Mouse (Mus musculus): ENCODE data around the gene Scfd1. TPM values are rescaled to one million over a fixed set of nuclear protein-coding genes. Genes with fewer than 3 reads are reported as not detected.
A peak's percentile ranks its signal among the peaks of the same experiment; 100 is the strongest.

Gene Scfd1
- 75.1 and 80.7 TPM in 2 replicates for polyA plus RNA-seq (2016; fragmentation: Nextera tagmentation; extraction: Ambion mirVana)

DNA sequence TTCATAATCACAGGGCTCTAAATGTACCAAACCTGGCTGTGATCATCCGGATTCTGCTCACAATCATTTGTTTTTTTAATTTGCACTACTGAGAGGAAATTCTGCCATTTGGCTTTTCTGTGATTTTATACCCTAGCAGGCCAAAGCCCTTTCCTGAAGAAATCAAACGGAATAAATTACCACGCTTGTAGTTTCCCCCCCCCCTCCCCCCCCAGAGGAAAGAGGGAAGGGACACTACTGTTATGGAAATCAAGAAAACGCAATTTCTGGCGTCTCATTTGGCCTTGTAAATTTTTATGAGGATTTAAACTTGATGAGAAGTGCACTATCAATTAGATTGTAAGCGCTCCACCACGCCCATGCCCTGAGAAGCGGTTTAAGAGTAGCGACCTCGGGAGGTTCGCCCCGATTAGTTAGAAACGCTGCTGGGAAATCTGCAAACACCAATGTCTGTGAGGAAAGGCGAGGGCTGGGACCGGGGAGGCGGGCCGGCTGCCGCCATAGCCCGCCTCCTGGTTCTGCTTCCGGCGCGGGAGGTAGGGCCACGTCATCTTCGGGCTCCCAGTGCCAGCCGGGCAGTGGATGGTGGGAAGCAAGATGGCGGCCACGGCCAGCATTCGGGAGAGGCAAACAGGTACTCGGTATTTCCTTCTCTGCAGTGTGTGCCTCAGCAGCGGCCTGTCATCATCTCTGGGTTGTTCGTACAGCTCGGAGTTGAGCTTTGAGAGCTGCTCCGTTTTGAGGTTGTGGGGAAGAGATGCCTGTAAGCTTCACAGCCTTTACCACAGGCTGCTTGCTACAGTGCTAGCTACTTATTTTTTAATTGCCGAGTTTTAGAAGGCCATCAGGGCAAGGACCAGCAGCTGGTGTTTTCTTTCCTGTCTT, at the start of gene Scfd1:
Gene Scfd1, plus strand, starts transcription at position 508 of the 885 bp plus-strand sequence.
- Histone ChIP-seq H3K36me3 (peaks cover 22% of the 10 kb centered on the region; the same call in 1 of the 2 replicates), H3K9me3 (replicated peaks) (no peaks in the 10 kb centered on the region), H3K9ac (peak within 1 kb of the TSS; percentile 75), H3K4me1 (0 out of 2 replicates have a peak, but pooled peaks cover 2% of the 10 kb centered on the region), H3K4me3 (peak within 1 kb of the TSS; percentile 66), H3K27me3 (no peaks in the 10 kb centered on the region), H3K4me2 (replicated peaks) (peak within 1 kb of the TSS; percentile 65), H3K27ac (peak within 1 kb of the TSS; percentile 83)
- WGBS, result 1% methylated on average over 34 of the region's 34 CpGs
- peak; percentile 100 for ATAC-seq (ENCODE audit: low FRiP score)

DNA sequence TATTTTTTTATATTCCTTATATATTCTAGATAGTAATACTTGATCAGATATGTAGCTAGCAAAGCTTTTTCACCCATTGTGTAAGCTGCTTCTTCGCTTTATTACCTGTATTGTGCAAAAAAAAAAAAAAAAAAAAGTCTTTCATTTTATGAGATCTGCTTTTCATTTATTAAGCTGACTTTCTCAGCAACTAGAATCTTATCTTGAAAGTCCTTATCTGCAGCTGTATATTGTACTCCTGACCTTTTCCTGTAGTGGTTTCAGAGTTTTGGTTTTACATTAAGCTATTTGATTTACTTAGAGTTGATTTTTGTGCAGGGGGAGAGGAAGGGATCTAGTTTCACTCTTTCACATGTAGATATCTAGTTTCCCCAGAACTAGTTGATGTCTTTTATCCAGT, 40.3 kb upstream of the Scfd1 start:
- H3K36me3 ChIP-seq, result no peaks in the 10 kb centered on the region
- no peak overlapping the region for H3K4me2 ChIP-seq (replicated peaks)
- no peak overlapping the region for H3K9ac ChIP-seq
- H3K4me1 ChIP-seq, result no peaks in the 10 kb centered on the region
- no peak for ATAC-seq (ENCODE audit: low FRiP score)
- no peak overlapping the region for H3K4me3 ChIP-seq
- H3K27ac ChIP-seq, result no peak overlapping the region
- 89% methylated on average over 1 of the region's 1 CpGs for WGBS
- H3K27me3 ChIP-seq, result no peaks in the 10 kb centered on the region
- H3K9me3 ChIP-seq (replicated peaks), result no peaks in the 10 kb centered on the region

DNA sequence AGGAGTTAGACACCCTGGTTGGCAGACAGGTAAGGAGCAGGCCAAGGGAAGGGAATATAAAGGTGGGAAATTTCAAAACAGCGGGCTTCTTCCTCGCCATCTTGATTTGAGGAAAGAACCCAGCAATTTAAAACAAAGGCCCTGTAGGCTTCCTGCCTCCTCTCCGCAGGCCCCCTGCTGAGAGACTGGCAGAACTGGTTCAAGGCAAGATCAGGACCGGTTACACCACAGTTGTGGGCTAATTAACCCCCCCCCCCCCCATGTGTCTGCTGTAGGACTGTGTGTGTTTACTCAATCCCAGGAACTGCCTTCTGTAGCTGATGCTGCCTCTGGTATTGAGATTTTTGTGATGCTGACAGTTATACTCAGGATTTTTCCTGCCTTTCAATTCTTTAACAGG, 31.2 kb upstream of the Scfd1 start:
- no peaks in the 10 kb centered on the region for H3K9me3 ChIP-seq (replicated peaks)
- peaks cover 15% of the 10 kb centered on the region for H3K4me1 ChIP-seq
- H3K27me3 ChIP-seq, result no peaks in the 10 kb centered on the region
- WGBS, result 33% methylated on average over 4 of the region's 4 CpGs
- no peak overlapping the region for H3K27ac ChIP-seq
- peaks cover 3% of the 10 kb centered on the region; the same call in 1 of the 2 replicates for H3K36me3 ChIP-seq
- H3K4me2 ChIP-seq (replicated peaks), result no peak overlapping the region
- no peak for ATAC-seq (ENCODE audit: low FRiP score)
- no peak overlapping the region for H3K4me3 ChIP-seq
- no peak overlapping the region for H3K9ac ChIP-seq

DNA sequence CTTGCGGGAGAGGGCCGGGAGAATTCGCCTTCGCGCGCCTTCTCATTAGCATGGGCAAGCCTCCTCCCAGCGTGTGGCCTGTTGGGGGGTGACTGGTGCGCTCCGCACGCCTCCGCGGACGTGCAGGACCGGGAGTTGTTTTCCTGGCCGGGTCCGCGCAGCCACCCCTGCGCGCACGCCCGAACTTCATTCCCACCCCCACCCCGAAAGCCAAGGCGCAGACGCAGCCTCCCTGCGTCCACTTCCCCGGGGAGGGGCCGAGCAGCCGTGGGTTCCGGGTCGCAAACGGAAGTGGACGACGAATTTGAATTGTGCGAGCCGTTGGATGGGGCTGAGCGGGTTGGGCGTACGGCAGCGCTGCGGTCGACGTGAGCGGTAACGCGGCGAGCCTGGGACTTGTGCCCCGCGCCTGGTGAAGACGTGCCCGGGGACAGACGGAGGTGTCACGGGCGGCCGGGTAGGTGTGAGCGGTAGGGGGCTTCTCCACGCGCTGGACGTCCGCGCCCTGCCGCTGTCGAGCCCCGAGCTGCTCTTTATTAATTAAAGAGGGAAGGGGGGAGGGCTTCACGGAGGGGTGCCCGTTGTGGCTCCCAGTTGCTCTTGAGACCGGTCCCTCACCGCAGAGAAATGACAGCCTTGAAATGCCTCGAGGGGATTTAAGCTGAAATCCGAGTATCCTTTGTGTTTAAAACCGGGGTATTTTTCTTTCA, 29.2 kb upstream of the Scfd1 start, which contains the start of gene G2e3:
Gene G2e3, plus strand, starts transcription at position 74 of the 710 bp plus-strand sequence.
- H3K4me1 ChIP-seq, result peaks cover 15% of the 10 kb centered on the region
- H3K4me3 ChIP-seq, result peak within 1 kb of the TSS; percentile 74
- H3K36me3 ChIP-seq, result peaks cover 16% of the 10 kb centered on the region
- peak within 1 kb of the TSS; percentile 95 for H3K27ac ChIP-seq
- H3K9ac ChIP-seq, result peak within 1 kb of the TSS; percentile 84
- ATAC-seq (ENCODE audit: low FRiP score), result peak; percentile 98
- H3K9me3 ChIP-seq (replicated peaks), result no peaks in the 10 kb centered on the region
- WGBS, result under 1% methylated on average over 70 of the region's 70 CpGs
- H3K27me3 ChIP-seq, result no peaks in the 10 kb centered on the region
- H3K4me2 ChIP-seq (replicated peaks), result peak within 1 kb of the TSS; percentile 57

DNA sequence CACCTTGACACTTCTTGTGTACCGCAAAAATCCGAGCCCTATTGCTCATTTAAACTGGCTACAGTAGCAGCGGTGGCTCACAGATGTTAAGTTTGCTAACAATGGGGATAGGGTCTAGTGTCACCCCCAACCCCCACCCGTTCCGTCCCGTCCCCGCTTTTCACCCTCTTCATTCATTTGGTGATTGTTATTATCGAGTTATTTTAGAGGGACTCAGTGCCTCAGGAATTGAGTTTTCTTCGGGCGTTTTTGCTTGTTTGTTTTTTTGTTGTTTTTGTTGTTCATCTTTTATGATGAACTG, 28.7 kb upstream of the Scfd1 start:
- peak; percentile 64 for ATAC-seq (ENCODE audit: low FRiP score)
- H3K9ac ChIP-seq, result peak overlapping the region; percentile 84
- H3K9me3 ChIP-seq (replicated peaks), result no peaks in the 10 kb centered on the region
- H3K4me1 ChIP-seq, result peaks cover 15% of the 10 kb centered on the region
- peak overlapping the region; percentile 95 for H3K27ac ChIP-seq
- 0% methylated on average over 10 of the region's 10 CpGs for WGBS
- peak overlapping the region; percentile 57 for H3K4me2 ChIP-seq (replicated peaks)
- peak overlapping the region; percentile 74 for H3K4me3 ChIP-seq
- H3K36me3 ChIP-seq, result peaks cover 20% of the 10 kb centered on the region
- no peaks in the 10 kb centered on the region for H3K27me3 ChIP-seq

DNA sequence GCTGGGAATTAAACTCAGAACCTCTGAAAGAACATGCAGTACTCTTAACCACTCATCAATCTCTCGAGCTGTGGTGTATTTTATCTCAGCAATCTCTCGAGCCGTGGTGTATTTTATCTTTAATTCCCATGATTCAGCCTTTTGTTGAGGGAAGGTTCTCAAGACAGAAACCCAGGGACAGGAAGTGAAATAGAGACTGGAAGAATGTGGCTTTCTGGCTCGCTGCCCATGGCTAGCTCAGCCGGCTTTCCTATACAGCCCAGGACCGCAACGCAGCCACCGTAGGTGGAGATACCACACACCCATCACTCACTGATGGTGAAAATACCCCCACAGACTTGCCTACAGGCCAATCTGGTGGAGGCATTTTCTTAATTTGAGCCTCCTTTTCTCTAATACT, 22.0 kb upstream of the Scfd1 start:
- H3K27ac ChIP-seq, result no peak overlapping the region
- no peak overlapping the region for H3K4me3 ChIP-seq
- no peaks in the 10 kb centered on the region for H3K9me3 ChIP-seq (replicated peaks)
- WGBS, result 86% methylated on average over 8 of the region's 8 CpGs
- H3K27me3 ChIP-seq, result no peaks in the 10 kb centered on the region
- no peak for ATAC-seq (ENCODE audit: low FRiP score)
- peaks cover 64% of the 10 kb centered on the region for H3K36me3 ChIP-seq
- H3K4me2 ChIP-seq (replicated peaks), result no peak overlapping the region
- H3K9ac ChIP-seq, result no peak overlapping the region
- H3K4me1 ChIP-seq, result peaks cover 7% of the 10 kb centered on the region

DNA sequence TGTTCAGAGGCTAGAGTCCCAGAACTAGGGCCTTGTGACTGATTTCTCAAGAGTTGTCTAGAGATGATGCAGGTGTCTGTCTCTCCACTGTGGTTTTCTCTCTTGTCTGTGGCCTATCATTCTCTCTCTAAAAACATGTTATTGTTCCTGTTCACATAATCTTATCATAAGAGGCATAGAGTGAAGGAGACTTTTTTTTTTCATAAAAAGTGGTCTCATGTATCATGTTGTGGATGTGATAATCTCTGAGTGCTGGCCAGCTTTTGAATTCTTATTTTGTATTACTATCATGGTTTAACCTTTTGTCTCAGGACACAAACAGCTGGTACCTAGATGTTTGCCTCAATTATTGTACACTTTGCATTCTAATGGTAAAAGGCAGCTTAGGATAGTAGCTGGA, 16.0 kb upstream of the Scfd1 start:
- no peak overlapping the region for H3K27ac ChIP-seq
- ATAC-seq (ENCODE audit: low FRiP score), result no peak

DNA sequence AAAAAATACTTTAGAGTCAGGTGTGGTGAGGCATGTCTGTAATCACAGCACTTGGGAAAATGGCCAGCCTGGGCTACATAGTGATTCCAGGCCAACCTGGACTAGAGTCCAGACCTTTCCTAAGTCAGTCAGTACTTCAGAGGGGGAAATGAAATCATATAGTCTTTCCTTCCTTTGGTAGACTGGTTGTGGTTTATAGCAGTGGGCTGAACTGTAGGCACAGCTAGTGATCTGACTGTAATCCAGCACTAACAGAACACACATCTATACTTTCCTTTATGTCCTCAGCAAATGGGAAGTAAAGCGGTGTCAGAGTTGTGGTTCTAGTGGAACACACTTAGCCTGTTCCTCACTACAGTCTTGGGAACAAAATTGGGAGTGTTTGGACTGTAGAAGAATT, 14.4 kb upstream of the Scfd1 start:
- no peak overlapping the region for H3K4me3 ChIP-seq
- H3K9me3 ChIP-seq (replicated peaks), result no peaks in the 10 kb centered on the region
- no peak overlapping the region for H3K27ac ChIP-seq
- ATAC-seq (ENCODE audit: low FRiP score), result no peak
- peaks cover 59% of the 10 kb centered on the region for H3K36me3 ChIP-seq
- no peaks in the 10 kb centered on the region for H3K27me3 ChIP-seq
- H3K9ac ChIP-seq, result no peak overlapping the region
- 100% methylated on average over 1 of the region's 1 CpGs for WGBS
- no peaks in the 10 kb centered on the region for H3K4me1 ChIP-seq
- H3K4me2 ChIP-seq (replicated peaks), result no peak overlapping the region

More for the DNA sequence above, 16.0 kb upstream of the Scfd1 start:
- no peaks in the 10 kb centered on the region for H3K9me3 ChIP-seq (replicated peaks)
- no peak overlapping the region for H3K4me2 ChIP-seq (replicated peaks)
- no peaks in the 10 kb centered on the region for H3K27me3 ChIP-seq
- H3K4me3 ChIP-seq, result no peak overlapping the region
- no peak overlapping the region for H3K9ac ChIP-seq
- peaks cover 61% of the 10 kb centered on the region for H3K36me3 ChIP-seq
- no peaks in the 10 kb centered on the region for H3K4me1 ChIP-seq

DNA sequence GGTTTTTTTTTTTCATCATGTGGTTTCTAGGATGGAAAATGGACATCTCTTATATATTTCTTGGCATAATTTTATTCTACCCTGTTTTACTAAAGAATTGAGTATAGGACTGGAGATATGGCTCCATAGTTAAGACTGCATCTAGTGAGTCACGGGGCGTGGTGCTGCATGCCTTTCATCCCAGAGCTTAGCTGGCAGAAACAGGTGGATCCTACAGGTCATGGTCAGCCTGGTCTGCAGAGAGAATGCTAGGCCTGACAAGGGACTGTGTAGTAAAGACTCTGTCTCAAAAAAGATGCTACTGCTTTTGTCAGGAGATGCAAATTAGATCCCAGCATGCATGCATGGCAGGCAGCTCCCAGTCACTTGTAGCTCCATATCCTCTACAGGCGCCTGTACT, 8.8 kb upstream of the Scfd1 start:
- Histone ChIP-seq H3K27me3 (no peaks in the 10 kb centered on the region), H3K9ac (no peak overlapping the region), H3K36me3 (peaks cover 52% of the 10 kb centered on the region), H3K4me1 (no peaks in the 10 kb centered on the region), H3K9me3 (replicated peaks) (no peaks in the 10 kb centered on the region), H3K27ac (no peak overlapping the region), H3K4me2 (replicated peaks) (no peak overlapping the region), H3K4me3 (no peak overlapping the region)
- ATAC-seq (ENCODE audit: low FRiP score), result no peak
- WGBS, result 100% methylated on average over 3 of the region's 3 CpGs

DNA sequence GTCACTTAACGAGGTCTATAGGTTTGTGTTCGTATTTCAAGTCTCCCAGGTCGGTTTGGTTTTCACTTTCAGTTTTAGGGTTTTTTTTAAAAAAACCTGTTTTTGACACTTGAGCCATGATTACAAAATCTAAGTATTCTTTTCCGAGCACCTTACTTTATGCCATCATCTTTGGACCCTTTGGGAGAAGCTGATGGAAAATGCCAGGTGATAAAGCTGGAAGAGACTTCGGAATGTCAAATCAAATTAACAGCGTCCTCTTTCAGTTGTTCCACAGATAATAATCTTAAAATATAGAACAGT, 529 bp downstream of the Scfd1 start:
- Histone ChIP-seq H3K9ac (peak overlapping the region; percentile 75), H3K27ac (peak overlapping the region; percentile 83), H3K4me1 (0 out of 2 replicates have a peak, but pooled peaks cover 2% of the 10 kb centered on the region), H3K4me3 (peak overlapping the region; percentile 66), H3K4me2 (replicated peaks) (peak overlapping the region; percentile 65), H3K27me3 (no peaks in the 10 kb centered on the region), H3K9me3 (replicated peaks) (no peaks in the 10 kb centered on the region), H3K36me3 (peaks cover 19% of the 10 kb centered on the region; the same call in 1 of the 2 replicates)
- 21% methylated on average over 6 of the region's 6 CpGs for WGBS
- no peak for ATAC-seq (ENCODE audit: low FRiP score)

DNA sequence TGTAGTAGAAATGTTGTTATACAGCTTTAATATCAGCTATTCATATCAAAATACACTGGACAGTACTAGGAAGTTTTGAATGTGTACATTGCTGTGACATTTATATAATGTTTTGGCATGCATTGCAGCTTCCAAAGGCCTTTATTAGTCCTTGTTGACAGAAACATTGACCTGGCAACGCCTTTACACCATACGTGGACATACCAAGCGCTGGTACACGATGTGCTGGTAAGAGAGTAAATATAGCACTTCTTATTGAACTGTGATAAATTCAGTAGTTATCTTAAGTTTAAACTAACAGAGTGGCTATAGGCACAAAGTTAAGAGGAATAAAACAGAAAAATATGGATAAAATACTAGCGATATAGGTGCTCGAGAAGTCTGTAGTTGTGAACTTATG, 22.6 kb downstream of the Scfd1 start:
- no peak for ATAC-seq (ENCODE audit: low FRiP score)
- 98% methylated on average over 6 of the region's 6 CpGs for WGBS
- H3K27me3 ChIP-seq, result no peaks in the 10 kb centered on the region
- no peak overlapping the region for H3K4me3 ChIP-seq
- H3K27ac ChIP-seq, result no peak overlapping the region
- H3K9ac ChIP-seq, result no peak overlapping the region
- no peak overlapping the region for H3K4me2 ChIP-seq (replicated peaks)
- H3K4me1 ChIP-seq, result no peaks in the 10 kb centered on the region
- no peaks in the 10 kb centered on the region for H3K9me3 ChIP-seq (replicated peaks)
- H3K36me3 ChIP-seq, result peaks cover 43% of the 10 kb centered on the region

DNA sequence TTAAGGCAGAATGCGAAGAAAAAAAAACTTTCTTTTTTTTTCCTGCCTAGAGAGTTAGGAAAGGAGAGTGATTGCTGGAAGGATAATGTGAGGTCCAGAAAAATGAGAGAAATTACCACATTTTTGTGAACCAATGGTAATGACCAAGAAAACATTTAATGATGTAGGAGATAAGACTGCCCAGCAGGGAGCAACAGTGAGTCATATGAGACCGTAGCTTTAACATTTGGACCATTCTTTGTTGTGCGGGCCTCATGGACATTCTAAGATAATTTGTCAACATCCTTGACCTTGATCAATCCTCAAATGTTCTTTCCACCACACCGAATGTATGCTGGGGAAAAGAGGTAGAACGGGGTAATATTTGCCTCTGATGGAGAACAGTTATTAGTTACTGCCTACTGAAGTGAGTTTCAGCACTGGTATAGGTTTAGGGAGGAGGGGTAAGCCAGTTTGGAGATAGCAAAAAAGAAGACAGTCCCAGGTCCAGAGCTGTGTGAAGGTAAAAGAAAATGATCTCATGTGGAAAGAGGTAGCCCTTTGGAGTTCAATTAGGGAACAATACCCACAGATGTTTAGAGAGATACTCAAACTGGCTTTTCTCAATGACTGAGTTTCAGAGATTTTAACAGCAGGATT, 24.9 kb downstream of the Scfd1 start:
- no peaks in the 10 kb centered on the region for H3K27me3 ChIP-seq
- no peak overlapping the region for H3K27ac ChIP-seq
- H3K4me1 ChIP-seq, result no peaks in the 10 kb centered on the region
- peak; percentile 48; the same call in 1 of the 2 replicates for ATAC-seq (ENCODE audit: low FRiP score)
- no peaks in the 10 kb centered on the region for H3K9me3 ChIP-seq (replicated peaks)
- no peak overlapping the region for H3K4me3 ChIP-seq
- WGBS, result 72% methylated on average over 5 of the region's 5 CpGs
- no peak overlapping the region for H3K4me2 ChIP-seq (replicated peaks)
- H3K9ac ChIP-seq, result no peak overlapping the region
- H3K36me3 ChIP-seq, result peaks cover 30% of the 10 kb centered on the region
